Mouse (Mus musculus): ENCODE data around the gene Tbl1xr1. TPM values are rescaled to one million over a fixed set of nuclear protein-coding genes. Genes with fewer than 3 reads are reported as not detected.
A peak's percentile ranks its signal among the peaks of the same experiment; 100 is the strongest.

Gene Tbl1xr1
- polyA plus RNA-seq, 1 experiment from 2014 or later: 45.7 TPM

GRCm38 (mm10) chr3:22068621-22069020 is 7.8 kb upstream of the Tbl1xr1 start:
- Histone ChIP-seq H3K4me3 (ENCODE audit: low read depth, low read length) (no peak overlapping the region), H3K9ac (replicated peaks; ENCODE audit: low read depth, low read length) (no peak overlapping the region), H3K36me3 (ENCODE audit: control insufficient read depth, insufficient read depth, low read length) (no peaks in the 10 kb centered on the region), H3K9me3 (ENCODE audit: control insufficient read depth, low read depth, low read length) (no peaks in the 10 kb centered on the region), H3K27ac (ENCODE audit: low read length) (no peak overlapping the region), H3K27me3 (ENCODE audit: control insufficient read depth, insufficient read depth, low read length) (no peaks in the 10 kb centered on the region), H3K4me2 (replicated peaks; ENCODE audit: low read depth, low read length) (no peak overlapping the region), H3K4me1 (ENCODE audit: control insufficient read depth, insufficient read depth, low read length) (no peaks in the 10 kb centered on the region)
- ATAC-seq (ENCODE audit: insufficient number of reproducible peaks, insufficient read depth, low FRiP score, low read depth): no peak
- WGBS: 77% methylated on average over 5 of the region's 5 CpGs

GRCm38 (mm10) chr3:22073916-22074315 is 2.5 kb upstream of the Tbl1xr1 start:
- H3K36me3 ChIP-seq (ENCODE audit: control insufficient read depth, insufficient read depth, low read length): no peaks in the 10 kb centered on the region
- H3K9me3 ChIP-seq (ENCODE audit: control insufficient read depth, low read depth, low read length): no peaks in the 10 kb centered on the region
- ATAC-seq (ENCODE audit: insufficient number of reproducible peaks, insufficient read depth, low FRiP score, low read depth): no peak
- no peaks in the 10 kb centered on the region for H3K27me3 ChIP-seq (ENCODE audit: control insufficient read depth, insufficient read depth, low read length)
- H3K4me1 ChIP-seq (ENCODE audit: control insufficient read depth, insufficient read depth, low read length): no peaks in the 10 kb centered on the region; the same call in 1 of the 2 replicates
- H3K4me2 ChIP-seq (replicated peaks; ENCODE audit: low read depth, low read length): no peak overlapping the region
- H3K4me3 ChIP-seq (ENCODE audit: low read depth, low read length): no peak overlapping the region
- no peak overlapping the region for H3K27ac ChIP-seq (ENCODE audit: low read length)
- no peak overlapping the region for H3K9ac ChIP-seq (replicated peaks; ENCODE audit: low read depth, low read length)
- 86% methylated on average over 1 of the region's 1 CpGs for WGBS

GRCm38 (mm10) chr3:22074591-22075294 is 1.7 kb upstream of the Tbl1xr1 start:
- Histone ChIP-seq H3K36me3 (ENCODE audit: control insufficient read depth, insufficient read depth, low read length) (no peaks in the 10 kb centered on the region), H3K4me1 (ENCODE audit: control insufficient read depth, insufficient read depth, low read length) (peaks cover 5% of the 10 kb centered on the region; the same call in 1 of the 2 replicates), H3K4me2 (replicated peaks; ENCODE audit: low read depth, low read length) (peak overlapping the region; percentile 71), H3K4me3 (ENCODE audit: low read depth, low read length) (peak overlapping the region; percentile 90; the same call in 1 of the 2 replicates), H3K27me3 (ENCODE audit: control insufficient read depth, insufficient read depth, low read length) (no peaks in the 10 kb centered on the region), H3K9me3 (ENCODE audit: control insufficient read depth, low read depth, low read length) (no peaks in the 10 kb centered on the region), H3K27ac (ENCODE audit: low read length) (no peak overlapping the region), H3K9ac (replicated peaks; ENCODE audit: low read depth, low read length) (0 out of 2 replicates have a peak overlapping the region, but pooled peaks have one; percentile 73)
- no peak for ATAC-seq (ENCODE audit: insufficient number of reproducible peaks, insufficient read depth, low FRiP score, low read depth)
- 25% methylated on average over 11 of the region's 11 CpGs for WGBS

GRCm38 (mm10) chr3:22075517-22075886 is 950 bp upstream of the Tbl1xr1 start:
- Histone ChIP-seq H3K4me1 (ENCODE audit: control insufficient read depth, insufficient read depth, low read length) (peaks cover 5% of the 10 kb centered on the region; the same call in 1 of the 2 replicates), H3K9ac (replicated peaks; ENCODE audit: low read depth, low read length) (peak overlapping the region; percentile 73), H3K27ac (ENCODE audit: low read length) (peak overlapping the region; percentile 96), H3K9me3 (ENCODE audit: control insufficient read depth, low read depth, low read length) (no peaks in the 10 kb centered on the region), H3K27me3 (ENCODE audit: control insufficient read depth, insufficient read depth, low read length) (no peaks in the 10 kb centered on the region), H3K36me3 (ENCODE audit: control insufficient read depth, insufficient read depth, low read length) (no peaks in the 10 kb centered on the region), H3K4me3 (ENCODE audit: low read depth, low read length) (peak overlapping the region; percentile 90), H3K4me2 (replicated peaks; ENCODE audit: low read depth, low read length) (peak overlapping the region; percentile 71)
- ATAC-seq (ENCODE audit: insufficient number of reproducible peaks, insufficient read depth, low FRiP score, low read depth): no peak
- under 1% methylated on average over 28 of the region's 28 CpGs for WGBS

- H3K27me3 ChIP-seq (ENCODE audit: control insufficient read depth, insufficient read depth, low read length): no peaks in the 10 kb centered on the region
- no peaks in the 10 kb centered on the region for H3K36me3 ChIP-seq (ENCODE audit: control insufficient read depth, insufficient read depth, low read length)
- peaks cover 5% of the 10 kb centered on the region; the same call in 1 of the 2 replicates for H3K4me1 ChIP-seq (ENCODE audit: control insufficient read depth, insufficient read depth, low read length)
- peak overlapping the region; percentile 90 for H3K4me3 ChIP-seq (ENCODE audit: low read depth, low read length)
- H3K27ac ChIP-seq (ENCODE audit: low read length): peak overlapping the region; percentile 96
- H3K9ac ChIP-seq (replicated peaks; ENCODE audit: low read depth, low read length): peak overlapping the region; percentile 73
- peak; percentile 89 for ATAC-seq (ENCODE audit: insufficient number of reproducible peaks, insufficient read depth, low FRiP score, low read depth)
- H3K9me3 ChIP-seq (ENCODE audit: control insufficient read depth, low read depth, low read length): no peaks in the 10 kb centered on the region
- WGBS: 0% methylated on average over 45 of the region's 70 CpGs
- H3K4me2 ChIP-seq (replicated peaks; ENCODE audit: low read depth, low read length): peak overlapping the region; percentile 71
These were observed 428 bp upstream of the Tbl1xr1 start for GRCm38 (mm10) chr3:22075887-22076560.

- under 1% methylated on average over 50 of the region's 64 CpGs for WGBS
- peak overlapping the region; percentile 96 for H3K27ac ChIP-seq (ENCODE audit: low read length)
These were observed 644 bp downstream of the Tbl1xr1 start for GRCm38 (mm10) chr3:22076936-22077656.

GRCm38 (mm10) chr3:22077657-22078475 is 1.4 kb downstream of the Tbl1xr1 start:
- H3K9ac ChIP-seq (replicated peaks; ENCODE audit: low read depth, low read length): peak overlapping the region; percentile 92
- peak overlapping the region; percentile 90 for H3K4me3 ChIP-seq (ENCODE audit: low read depth, low read length)
- H3K27me3 ChIP-seq (ENCODE audit: control insufficient read depth, insufficient read depth, low read length): no peaks in the 10 kb centered on the region
- 3% methylated on average over 9 of the region's 9 CpGs for WGBS
- H3K36me3 ChIP-seq (ENCODE audit: control insufficient read depth, insufficient read depth, low read length): no peaks in the 10 kb centered on the region
- H3K27ac ChIP-seq (ENCODE audit: low read length): peak overlapping the region; percentile 96; the same call in 1 of the 2 replicates
- ATAC-seq (ENCODE audit: insufficient number of reproducible peaks, insufficient read depth, low FRiP score, low read depth): no peak
- H3K9me3 ChIP-seq (ENCODE audit: control insufficient read depth, low read depth, low read length): no peaks in the 10 kb centered on the region
- peak overlapping the region; percentile 72 for H3K4me2 ChIP-seq (replicated peaks; ENCODE audit: low read depth, low read length)
- peaks cover 5% of the 10 kb centered on the region; the same call in 1 of the 2 replicates for H3K4me1 ChIP-seq (ENCODE audit: control insufficient read depth, insufficient read depth, low read length)

More at GRCm38 (mm10) chr3:22076936-22077656, 644 bp downstream of the Tbl1xr1 start:
- peak overlapping the region; percentile 92 for H3K9ac ChIP-seq (replicated peaks; ENCODE audit: low read depth, low read length)
- H3K36me3 ChIP-seq (ENCODE audit: control insufficient read depth, insufficient read depth, low read length): no peaks in the 10 kb centered on the region
- ATAC-seq (ENCODE audit: insufficient number of reproducible peaks, insufficient read depth, low FRiP score, low read depth): peak; percentile 53
- peaks cover 5% of the 10 kb centered on the region; the same call in 1 of the 2 replicates for H3K4me1 ChIP-seq (ENCODE audit: control insufficient read depth, insufficient read depth, low read length)
- H3K9me3 ChIP-seq (ENCODE audit: control insufficient read depth, low read depth, low read length): no peaks in the 10 kb centered on the region
- H3K27me3 ChIP-seq (ENCODE audit: control insufficient read depth, insufficient read depth, low read length): no peaks in the 10 kb centered on the region
- H3K4me2 ChIP-seq (replicated peaks; ENCODE audit: low read depth, low read length): peak overlapping the region; percentile 72
- H3K4me3 ChIP-seq (ENCODE audit: low read depth, low read length): peak overlapping the region; percentile 90

Data from stomach, embryonic 14.5 days (tissue).